Mouse (Mus musculus) mesoderm, embryonic 11.5 days (tissue): Measurements from ENCODE around the gene Pitpnm2.
A peak's percentile ranks its signal among the peaks of the same experiment; 100 is the strongest.
"Not testable (repeated sequence)": the region's sequence is repeated elsewhere in the genome, so short reads cannot be mapped to it uniquely, and the experiment has no call there.

Experiments
- DNase-seq: peaks from one replicate; pipeline ENCODE4 v3.0.0-alpha.2; 2012; ENCODE audit warnings: low read depth, low spot score

Pitpnm2 gene

GRCm38 (mm10) chr5:124221037-124221735 is 28.4 kb downstream of the Pitpnm2 start:
- no peak for DNase-seq

- no peak for DNase-seq
These were observed 29.0 kb downstream of the Pitpnm2 start for GRCm38 (mm10) chr5:124220551-124220950.

GRCm38 (mm10) chr5:124219431-124219830 is 30.1 kb downstream of the Pitpnm2 start:
- no peak for DNase-seq

- DNase-seq, result no peak
These were observed 30.6 kb downstream of the Pitpnm2 start for GRCm38 (mm10) chr5:124218986-124219385.

GRCm38 (mm10) chr5:124217566-124218249 is 31.9 kb downstream of the Pitpnm2 start:
- DNase-seq, result no peak

- not testable (repeated sequence) for DNase-seq
These were observed 32.5 kb downstream of the Pitpnm2 start for GRCm38 (mm10) chr5:124217092-124217491.

- no peak for DNase-seq
These were observed 33.2 kb downstream of the Pitpnm2 start for GRCm38 (mm10) chr5:124216403-124216802.

GRCm38 (mm10) chr5:124215647-124216046 is 33.9 kb downstream of the Pitpnm2 start:
- DNase-seq, result no peak

GRCm38 (mm10) chr5:124214516-124215145 is 34.9 kb downstream of the Pitpnm2 start:
- DNase-seq, result no peak

- DNase-seq, result no peak
These were observed 35.7 kb downstream of the Pitpnm2 start for GRCm38 (mm10) chr5:124213588-124214469.

GRCm38 (mm10) chr5:124211669-124212068 is 37.9 kb downstream of the Pitpnm2 start:
- no peak for DNase-seq

- DNase-seq, result no peak
These were observed 38.3 kb downstream of the Pitpnm2 start for GRCm38 (mm10) chr5:124211234-124211633.

GRCm38 (mm10) chr5:124210281-124211016 is 39.1 kb downstream of the Pitpnm2 start:
- DNase-seq, result peak; percentile 46

GRCm38 (mm10) chr5:124209850-124210249 is 39.7 kb downstream of the Pitpnm2 start:
- no peak for DNase-seq

- no peak for DNase-seq
These were observed 41.5 kb downstream of the Pitpnm2 start for GRCm38 (mm10) chr5:124208030-124208429.

GRCm38 (mm10) chr5:124206481-124207038 is 43.0 kb downstream of the Pitpnm2 start:
- peak; percentile 71 for DNase-seq

GRCm38 (mm10) chr5:124205809-124206380 is 43.7 kb downstream of the Pitpnm2 start:
- DNase-seq, result no peak

- DNase-seq, result no peak
These were observed 44.3 kb downstream of the Pitpnm2 start for GRCm38 (mm10) chr5:124205211-124205610.

- DNase-seq, result no peak
These were observed 45.3 kb downstream of the Pitpnm2 start for GRCm38 (mm10) chr5:124204127-124204794.

- no peak for DNase-seq
These were observed 46.3 kb downstream of the Pitpnm2 start for GRCm38 (mm10) chr5:124203251-124203650.
